Mouse (Mus musculus) midbrain, embryonic 14.5 days (tissue): ENCODE results near the gene Parvg. TPM values are rescaled to one million over a fixed set of nuclear protein-coding genes. Genes with fewer than 3 reads are reported as not detected.
A peak's percentile ranks its signal among the peaks of the same experiment; 100 is the strongest.

Source experiments
- ATAC-seq: fragments of 200-750 bp; cut with Nextera tagmentation; 2 replicates; pipeline ENCODE4 v1.8.0; 2017; ENCODE audit warnings: moderate number of reproducible peaks, moderate library complexity; ENCODE audit not compliant: low FRiP score, low TSS enrichment
- DNase-seq: peaks from one replicate; pipeline ENCODE4 v3.0.0-alpha.2; 2015
- H3K27ac ChIP-seq: fragments of 300-500 bp; sonication (generic); replicated peaks from 2 replicates; pipeline ENCODE4 v1.5.1; 2014; ENCODE audit warnings: mild to moderate bottlenecking, low read depth, low read length, moderate library complexity
- H3K27me3 ChIP-seq: fragments of 300-500 bp; sonication (generic); 2 replicates; pipeline ENCODE4 v1.6.1; 2014; ENCODE audit warnings: low read length, control low read depth, mixed read lengths; ENCODE audit not compliant: control insufficient read depth, insufficient read depth
- H3K36me3 ChIP-seq: fragments of 300-500 bp; sonication (generic); 2 replicates; pipeline ENCODE4 v1.6.1; 2014; ENCODE audit warnings: low read length, control low read depth; ENCODE audit not compliant: control insufficient read depth, insufficient read depth
- H3K4me1 ChIP-seq: fragments of 300-500 bp; sonication (generic); 2 replicates; pipeline ENCODE4 v1.6.1; 2014; ENCODE audit warnings: mild to moderate bottlenecking, antibody characterized with exemption, low read length, control low read depth; ENCODE audit not compliant: control insufficient read depth, insufficient read depth
- H3K4me2 ChIP-seq: fragments of 300-500 bp; sonication (generic); 2 replicates; pipeline ENCODE4 v1.6.1; 2014; ENCODE audit warnings: mild to moderate bottlenecking, low read length, moderate library complexity
- H3K4me3 ChIP-seq: fragments of 300-500 bp; sonication (generic); replicated peaks from 2 replicates; pipeline ENCODE4 v1.5.1; 2014; ENCODE audit warnings: low read depth, low read length
- H3K9ac ChIP-seq: fragments of 300-500 bp; sonication (generic); replicated peaks from 2 replicates; pipeline ENCODE4 v1.6.1; 2014; ENCODE audit warnings: mild to moderate bottlenecking, low read length, moderate library complexity
- H3K9me3 ChIP-seq: fragments of 300-500 bp; sonication (generic); 2 replicates; pipeline ENCODE4 v1.6.1; 2016; ENCODE audit warnings: low read length, control low read depth, mixed read lengths; ENCODE audit not compliant: control insufficient read depth
- WGBS: fragments of 180-500 bp; shearing (Covaris S2); extraction: QIAGEN DNeasy Blood & Tissue Kit; methylation state at CpG from one replicate; pipeline ENCODE4 v1.1.7; 2014; 5-methylcytosine and 5-hydroxymethylcytosine counted together
- polyA plus RNA-seq: library from polyadenylated mRNA; unstranded; fragments of >200 nt; fragmentation: Nextera tagmentation; extraction: Ambion mirVana; gene quantifications from 2 replicates; pipeline ENCODE4 v1.2.1, GENCODE M21; 2014

The Parvg gene
- 0.72 TPM in 2 replicates for polyA plus RNA-seq

DNA sequence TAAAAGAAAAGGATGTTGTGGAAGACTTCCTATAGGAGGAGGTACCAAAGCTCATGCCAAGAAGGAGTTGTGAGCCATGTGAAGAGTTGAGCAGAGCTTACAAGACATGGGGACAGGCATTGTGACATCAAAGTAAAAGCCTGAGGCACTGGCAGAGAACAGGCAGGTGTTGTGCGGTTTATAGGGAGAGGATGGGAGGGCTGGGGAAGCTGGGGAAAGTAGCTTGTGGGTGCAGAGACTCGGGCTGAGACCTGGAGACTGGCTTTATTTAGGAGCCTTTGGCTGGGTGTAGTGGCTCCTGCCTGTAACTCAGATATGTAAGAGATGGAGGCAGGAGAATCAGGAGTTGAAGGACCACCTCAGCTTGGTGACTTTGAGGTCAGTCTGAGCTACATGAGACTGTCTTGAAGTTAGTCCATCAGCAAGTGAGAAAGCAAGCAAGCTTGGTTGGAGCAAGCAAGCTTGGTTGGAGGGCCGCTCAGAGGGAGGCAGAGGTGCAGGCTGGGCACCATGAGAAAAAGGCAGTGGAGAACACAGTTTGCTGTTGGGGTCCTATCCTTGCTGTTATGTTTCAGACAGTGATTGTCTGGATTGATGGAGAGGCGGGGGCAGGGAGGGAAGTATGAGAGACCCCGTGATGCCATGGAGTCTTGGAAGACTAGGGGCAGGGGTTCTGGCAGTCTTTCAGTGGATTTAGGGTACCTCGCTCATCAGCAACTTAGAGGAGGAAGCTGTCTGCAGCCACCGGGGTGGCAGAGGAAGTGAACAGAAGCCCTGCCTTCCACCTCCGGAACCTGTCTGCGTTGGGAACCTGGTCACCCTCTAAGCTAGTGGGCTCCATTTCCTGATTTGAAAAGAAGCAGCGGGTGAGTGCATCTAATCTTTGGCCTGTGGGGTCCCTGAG lies at the start of gene Parvg:
Parvg (plus strand) TSS at position 61 of the 904 bp plus-strand sequence.
- Histone ChIP-seq H3K27me3 (no peaks in the 10 kb centered on the region), H3K4me2 (no peak within 1 kb of the TSS), H3K9me3 (no peaks in the 10 kb centered on the region), H3K27ac (no peak within 1 kb of the TSS), H3K4me3 (no peak within 1 kb of the TSS), H3K9ac (no peak within 1 kb of the TSS), H3K36me3 (no peaks in the 10 kb centered on the region), H3K4me1 (no peaks in the 10 kb centered on the region)
- WGBS: 90% methylated on average over 10 of the region's 10 CpGs
- ATAC-seq (no peak), DNase-seq (no peak)

DNA sequence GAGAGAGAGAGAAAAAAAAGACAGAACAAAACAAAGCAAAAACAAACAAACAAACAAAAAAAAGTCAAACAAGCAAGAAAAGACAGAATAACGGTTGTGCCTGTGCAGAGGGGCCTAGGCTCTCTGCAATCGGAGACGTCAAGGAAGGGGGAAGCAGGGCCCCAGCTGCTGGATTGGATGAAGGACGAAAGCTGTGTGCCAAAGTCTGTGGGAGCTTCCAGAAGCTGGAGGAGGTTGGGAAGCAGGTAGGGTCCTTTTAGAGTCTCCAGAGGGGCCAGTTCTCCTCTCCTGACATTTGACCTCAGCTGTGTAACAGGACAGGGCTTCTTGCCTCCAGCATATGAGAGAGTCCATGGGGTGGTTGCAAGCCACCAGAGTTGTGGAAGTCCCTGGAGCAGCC lies 47.8 kb upstream of the Parvg start:
- Histone ChIP-seq H3K27me3 (no peaks in the 10 kb centered on the region), H3K9me3 (no peaks in the 10 kb centered on the region), H3K4me1 (0 out of 2 replicates have a peak, but pooled peaks cover 9% of the 10 kb centered on the region), H3K9ac (no peak overlapping the region), H3K4me3 (no peak overlapping the region), H3K36me3 (no peaks in the 10 kb centered on the region), H3K27ac (no peak overlapping the region), H3K4me2 (no peak overlapping the region)
- ATAC-seq (no peak), DNase-seq (no peak)
- WGBS: 92% methylated on average over 4 of the region's 4 CpGs

DNA sequence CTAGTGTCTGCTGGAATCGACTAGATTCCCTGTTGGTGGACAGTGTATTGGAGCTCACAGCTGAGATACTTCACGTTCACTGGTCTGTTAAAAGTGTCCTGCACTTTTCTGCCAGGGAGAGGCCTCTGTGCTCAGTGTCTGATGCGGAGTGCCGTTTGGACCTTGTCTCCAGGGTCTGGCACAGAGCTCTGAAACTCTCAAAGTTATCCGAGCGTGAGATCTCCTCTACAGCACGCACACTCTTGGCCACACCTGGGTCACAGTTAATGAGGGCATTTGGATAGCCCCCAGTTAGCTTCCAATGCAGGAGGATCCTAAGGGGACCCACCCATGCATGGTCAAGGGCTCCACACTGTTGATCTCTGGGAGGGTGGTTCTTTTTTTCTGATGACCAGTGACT lies 45.7 kb upstream of the Parvg start:
- Histone ChIP-seq H3K9ac (no peak overlapping the region), H3K4me3 (no peak overlapping the region), H3K36me3 (no peaks in the 10 kb centered on the region), H3K9me3 (no peaks in the 10 kb centered on the region), H3K4me1 (0 out of 2 replicates have a peak, but pooled peaks cover 9% of the 10 kb centered on the region), H3K27me3 (no peaks in the 10 kb centered on the region), H3K27ac (no peak overlapping the region), H3K4me2 (no peak overlapping the region)
- 82% methylated on average over 7 of the region's 7 CpGs for WGBS
- no peak for DNase-seq
- no peak for ATAC-seq

DNA sequence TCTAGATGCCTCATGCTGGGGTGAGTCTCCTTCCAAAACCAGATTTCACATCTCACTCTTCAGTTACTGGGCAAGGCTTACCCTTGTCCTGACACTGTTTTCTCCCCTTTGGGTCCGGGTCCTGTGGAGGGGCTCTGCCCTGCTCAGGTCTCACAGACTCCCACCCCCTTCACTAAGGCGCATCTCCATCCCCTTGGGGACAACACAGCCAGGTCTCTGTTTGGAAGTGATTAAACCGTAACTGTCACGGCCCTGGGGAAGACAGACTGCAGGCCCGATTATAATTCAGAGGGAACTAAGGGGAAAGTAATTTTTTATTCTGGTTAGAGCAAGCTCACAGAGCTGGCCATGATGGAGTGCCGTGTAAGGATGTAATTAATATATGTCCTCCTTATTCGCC lies 45.2 kb upstream of the Parvg start:
- H3K4me2 ChIP-seq: no peak overlapping the region
- 40% methylated on average over 7 of the region's 7 CpGs for whole genome bisulfite sequencing
- no peak overlapping the region for H3K4me3 ChIP-seq
- no peaks in the 10 kb centered on the region for H3K9me3 ChIP-seq
- H3K27ac ChIP-seq: no peak overlapping the region
- H3K27me3 ChIP-seq: no peaks in the 10 kb centered on the region
- no peaks in the 10 kb centered on the region for H3K36me3 ChIP-seq
- no peak overlapping the region for H3K9ac ChIP-seq
- 0 out of 2 replicates have a peak, but pooled peaks cover 9% of the 10 kb centered on the region for H3K4me1 ChIP-seq
- DNase-seq (peak; percentile 30), ATAC-seq (no peak)

DNA sequence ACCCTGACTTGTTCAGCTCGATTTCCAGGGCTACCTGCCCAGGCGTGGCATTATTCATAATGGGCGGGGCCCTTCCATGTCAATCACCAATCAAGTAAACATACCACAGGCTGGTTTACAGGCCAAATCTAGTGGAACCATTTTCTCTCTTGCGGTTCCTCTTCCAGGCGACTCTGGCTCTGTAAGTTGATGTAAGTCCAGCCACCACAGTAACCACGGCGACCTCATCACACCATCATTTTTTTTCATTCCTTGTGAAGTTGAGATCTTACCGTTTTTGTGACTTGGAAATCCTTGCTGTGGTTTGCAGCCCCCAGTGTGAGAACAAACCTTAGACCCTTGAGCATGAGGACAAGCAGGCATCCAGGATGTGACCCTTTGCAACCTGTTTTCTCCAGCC lies 43.5 kb upstream of the Parvg start:
- Histone ChIP-seq H3K9ac (no peak overlapping the region), H3K27me3 (no peaks in the 10 kb centered on the region), H3K4me1 (0 out of 2 replicates have a peak, but pooled peaks cover 9% of the 10 kb centered on the region), H3K36me3 (no peaks in the 10 kb centered on the region), H3K9me3 (no peaks in the 10 kb centered on the region), H3K4me3 (no peak overlapping the region), H3K27ac (no peak overlapping the region), H3K4me2 (no peak overlapping the region)
- 77% methylated on average over 8 of the region's 8 CpGs for WGBS
- DNase-seq: no peak
- no peak for ATAC-seq

DNA sequence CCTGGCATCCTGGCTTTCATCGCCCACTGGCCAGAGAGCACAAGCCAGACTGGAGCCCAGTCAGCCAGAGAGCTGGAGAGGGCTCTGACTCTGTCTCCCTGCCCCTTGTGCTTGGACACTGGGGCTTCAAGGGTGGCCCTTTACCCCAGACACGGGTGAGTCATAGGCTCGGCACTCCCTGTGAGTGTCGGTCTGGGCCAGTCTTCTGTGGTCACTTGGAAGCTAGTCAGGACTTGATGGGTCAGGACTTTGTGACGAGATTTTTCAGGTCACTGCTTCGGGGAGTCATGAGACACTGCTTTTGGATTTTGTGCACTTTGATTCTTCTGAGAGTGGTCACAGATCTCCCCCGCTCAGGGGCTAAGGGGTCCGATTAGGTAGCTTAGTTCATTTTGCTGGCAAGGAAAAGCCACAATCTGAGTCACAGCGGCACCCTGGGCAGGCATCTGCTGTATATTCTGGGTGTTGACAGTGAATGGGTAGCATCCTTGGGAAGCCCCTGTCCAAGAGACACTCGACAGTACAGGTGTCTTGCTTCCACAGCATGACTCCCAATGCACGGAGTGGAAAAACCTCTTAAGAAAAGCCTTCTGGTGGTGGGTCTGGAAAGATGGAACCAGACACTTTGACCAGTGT lies 43.0 kb upstream of the Parvg start:
- Histone ChIP-seq H3K9ac (no peak overlapping the region), H3K9me3 (no peaks in the 10 kb centered on the region), H3K27ac (no peak overlapping the region), H3K4me1 (0 out of 2 replicates have a peak, but pooled peaks cover 11% of the 10 kb centered on the region), H3K27me3 (no peaks in the 10 kb centered on the region), H3K4me3 (no peak overlapping the region), H3K36me3 (no peaks in the 10 kb centered on the region), H3K4me2 (no peak overlapping the region)
- DNase-seq: no peak
- 87% methylated on average over 11 of the region's 11 CpGs for whole genome bisulfite sequencing
- ATAC-seq: no peak

DNA sequence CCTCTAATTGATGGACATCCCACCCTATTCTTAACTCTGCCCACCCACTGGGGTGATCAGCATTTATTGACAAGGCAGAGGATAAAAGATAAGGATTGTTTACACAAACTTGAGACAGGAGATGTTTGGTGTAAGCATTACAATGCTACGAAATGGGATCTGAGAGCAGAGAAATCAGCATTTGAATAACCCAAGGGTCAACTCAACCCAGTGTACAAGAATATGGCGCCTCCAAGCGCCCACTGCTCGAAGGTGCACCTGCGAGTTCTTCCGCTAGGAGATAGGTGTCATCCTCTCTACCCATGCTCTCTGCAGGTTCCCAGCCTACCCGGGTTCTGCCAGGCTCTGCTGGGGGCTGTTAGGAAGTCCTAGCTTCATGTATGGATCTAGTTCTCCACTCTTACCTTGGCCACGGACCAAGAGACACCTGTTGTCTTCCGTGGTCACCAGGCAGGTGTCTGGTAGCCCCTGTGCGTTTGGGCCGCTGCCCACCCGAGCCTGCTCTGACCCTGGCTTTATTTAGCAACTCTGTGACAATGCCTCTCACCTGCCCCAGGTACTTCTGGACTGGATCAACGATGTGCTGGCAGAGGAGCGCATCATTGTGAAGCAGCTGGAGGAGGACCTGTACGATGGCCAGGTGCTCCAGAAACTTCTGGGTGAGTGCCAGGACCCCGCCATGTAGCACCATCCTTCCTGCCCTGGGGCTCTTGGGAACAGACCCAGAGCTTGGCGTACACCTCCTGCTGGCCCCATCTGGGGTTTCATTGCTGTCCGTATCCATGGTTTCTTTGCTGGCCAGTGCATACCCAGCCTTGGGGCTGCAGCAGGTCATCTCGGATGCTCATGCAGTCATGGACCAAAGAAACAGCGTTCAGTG lies 41.4 kb upstream of the Parvg start:
- DNase-seq (no peak), ATAC-seq (no peak)
- WGBS: 76% methylated on average over 20 of the region's 20 CpGs

DNA sequence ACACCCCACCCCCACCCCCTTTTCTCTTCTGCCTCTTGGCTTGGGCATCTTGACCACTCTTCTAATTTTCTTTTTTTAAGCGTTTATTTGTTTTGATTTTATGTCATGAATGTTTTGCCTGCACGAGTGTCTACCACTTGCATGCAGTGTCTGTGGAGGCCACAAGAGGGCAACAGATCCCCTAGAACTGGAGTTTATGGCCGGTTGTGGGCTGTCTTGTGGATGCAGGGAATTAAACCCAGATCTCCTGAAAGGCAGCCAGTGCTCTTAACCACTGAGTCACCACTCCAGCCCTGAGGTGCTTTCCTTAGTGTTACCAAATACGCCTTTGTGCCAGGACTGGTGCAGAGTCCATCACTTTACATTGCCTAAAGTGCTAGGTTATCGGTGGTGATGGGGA lies 39.8 kb upstream of the Parvg start:
- no peak overlapping the region for H3K4me3 ChIP-seq
- 0 out of 2 replicates have a peak, but pooled peaks cover 4% of the 10 kb centered on the region for H3K4me1 ChIP-seq
- no peak overlapping the region for H3K27ac ChIP-seq
- H3K9me3 ChIP-seq: no peaks in the 10 kb centered on the region
- no peaks in the 10 kb centered on the region for H3K27me3 ChIP-seq
- no peak for ATAC-seq
- H3K9ac ChIP-seq: no peak overlapping the region
- H3K4me2 ChIP-seq: no peak overlapping the region
- no peak for DNase-seq
- no peaks in the 10 kb centered on the region for H3K36me3 ChIP-seq
- 69% methylated on average over 5 of the region's 5 CpGs for WGBS

More for the DNA sequence above, 41.4 kb upstream of the Parvg start:
- no peak overlapping the region for H3K9ac ChIP-seq
- no peak overlapping the region for H3K4me2 ChIP-seq
- H3K9me3 ChIP-seq: no peaks in the 10 kb centered on the region
- no peaks in the 10 kb centered on the region for H3K36me3 ChIP-seq
- no peak overlapping the region for H3K27ac ChIP-seq
- 0 out of 2 replicates have a peak, but pooled peaks cover 11% of the 10 kb centered on the region for H3K4me1 ChIP-seq
- no peak overlapping the region for H3K4me3 ChIP-seq
- H3K27me3 ChIP-seq: no peaks in the 10 kb centered on the region
